Mouse (Mus musculus) stomach, postnatal 0 days (tissue): Measurements from ENCODE around the gene Ttc13. TPM values are rescaled to one million over a fixed set of nuclear protein-coding genes. Genes with fewer than 3 reads are reported as not detected.

Experiments used
- ATAC-seq: fragments of 200-750 bp; cut with Nextera tagmentation; 2 replicates; pipeline ENCODE4 v1.8.0; 2017; ENCODE audit not compliant: low FRiP score, low TSS enrichment
- DNase-seq: peaks from one replicate; pipeline ENCODE4 v3.0.0-alpha.2; 2016; ENCODE audit warnings: low spot score
- H3K27ac ChIP-seq: fragments of 300-500 bp; sonication (generic); replicated peaks from 2 replicates; pipeline ENCODE4 v1.5.1; 2014; ENCODE audit warnings: mild to moderate bottlenecking, control low read depth
- H3K27me3 ChIP-seq: fragments of 300-500 bp; sonication (generic); 2 replicates; pipeline ENCODE4 v1.6.1; 2014; ENCODE audit warnings: low read length; ENCODE audit not compliant: control insufficient read depth, insufficient read depth
- H3K36me3 ChIP-seq: fragments of 300-500 bp; sonication (generic); 2 replicates; pipeline ENCODE4 v1.6.1; 2014; ENCODE audit warnings: low read length, mixed read lengths; ENCODE audit not compliant: control insufficient read depth, insufficient read depth
- H3K4me1 ChIP-seq: fragments of 300-500 bp; sonication (generic); replicated peaks from 2 replicates; pipeline ENCODE4 v1.6.1; 2014; ENCODE audit warnings: antibody characterized with exemption; ENCODE audit not compliant: control insufficient read depth, insufficient read depth
- H3K4me2 ChIP-seq: fragments of 300-500 bp; sonication (generic); replicated peaks from 2 replicates; pipeline ENCODE4 v1.6.1; 2014; ENCODE audit warnings: low read depth, mild to moderate bottlenecking, control low read depth, moderate library complexity
- H3K4me3 ChIP-seq: fragments of 300-500 bp; sonication (generic); 2 replicates; pipeline ENCODE4 v1.5.1; 2014; ENCODE audit warnings: low read depth, low read length, control low read depth
- H3K9ac ChIP-seq: fragments of 300-500 bp; sonication (generic); 2 replicates; pipeline ENCODE4 v1.6.1; 2014; ENCODE audit warnings: mild to moderate bottlenecking, low read length, control low read depth, mixed read lengths
- H3K9me3 ChIP-seq: fragments of 300-500 bp; sonication (generic); 2 replicates; pipeline ENCODE4 v1.6.1; 2016; ENCODE audit warnings: low read length; ENCODE audit not compliant: control insufficient read depth
- CTCF ChIP-seq: IDR thresholded peaks from 2 replicates; pipeline ENCODE4 v1.5.1; 2016; ENCODE audit warnings: antibody characterized with exemption, low read depth, mild to moderate bottlenecking, moderate library complexity
- EP300 ChIP-seq: optimal IDR thresholded peaks from 2 replicates; pipeline ENCODE3; 2016; ENCODE audit warnings: antibody characterized with exemption
- WGBS: fragments of 180-500 bp; shearing (Covaris S2); extraction: QIAGEN DNeasy Blood & Tissue Kit; methylation state at CpG from one replicate; pipeline ENCODE4 v1.1.7; 2014; 5-methylcytosine and 5-hydroxymethylcytosine counted together
- polyA plus RNA-seq: library from polyadenylated mRNA; unstranded; fragments of >200 nt; fragmentation: Nextera tagmentation; extraction: Ambion mirVana; gene quantifications from 2 replicates; pipeline ENCODE4 v1.2.1, GENCODE M21; 2015

The Ttc13 gene
- polyA plus RNA-seq, 1 experiment from 2014 or later = 18.7 TPM

DNA sequence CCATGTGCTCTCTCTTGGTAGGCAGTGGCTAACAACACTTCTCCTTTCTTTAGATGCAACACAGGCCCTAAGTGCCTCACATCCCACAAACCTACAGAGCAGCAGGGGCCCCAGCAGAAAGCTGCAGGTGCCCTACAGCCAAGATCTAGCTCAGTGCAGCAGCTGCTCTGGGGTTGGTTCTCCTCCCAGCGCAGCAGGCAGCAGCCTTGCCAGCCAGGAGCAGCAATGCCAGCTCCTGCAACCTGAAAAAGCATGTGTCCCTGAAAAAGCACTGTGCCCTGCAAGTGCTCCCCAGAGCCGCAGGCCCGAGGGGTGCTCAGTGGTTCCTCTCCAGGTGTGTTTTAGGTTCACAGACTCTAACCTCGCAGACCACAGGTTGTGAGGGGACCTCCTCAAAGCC lies 45.1 kb downstream of the Ttc13 start:
- no peaks in the 10 kb centered on the region for H3K9me3 ChIP-seq
- no peak overlapping the region for H3K9ac ChIP-seq
- no peak for ATAC-seq
- H3K36me3 ChIP-seq = 0 out of 2 replicates have a peak, but pooled peaks cover 5% of the 10 kb centered on the region
- no peak overlapping the region for H3K4me2 ChIP-seq
- H3K4me3 ChIP-seq = no peak overlapping the region
- no peaks in the 10 kb centered on the region for H3K27me3 ChIP-seq
- TF ChIP-seq EP300 (no peak), CTCF (no peak)
- DNase-seq = no peak
- H3K4me1 ChIP-seq = no peaks in the 10 kb centered on the region
- WGBS = 98% methylated on average over 4 of the region's 4 CpGs
- no peak overlapping the region for H3K27ac ChIP-seq

- WGBS = 91% methylated on average over 2 of the region's 2 CpGs
- Histone ChIP-seq H3K9ac (no peak overlapping the region), H3K4me3 (no peak overlapping the region), H3K9me3 (no peaks in the 10 kb centered on the region), H3K27me3 (no peaks in the 10 kb centered on the region), H3K27ac (no peak overlapping the region), H3K4me1 (no peaks in the 10 kb centered on the region), H3K36me3 (no peaks in the 10 kb centered on the region), H3K4me2 (no peak overlapping the region)
- no peak for TF ChIP-seq CTCF
- TF ChIP-seq EP300 = no peak
- no peak for DNase-seq
- no peak for ATAC-seq
Observed at GRCm38 (mm10) chr8:124672345-124672744, 49.4 kb downstream of the Ttc13 start.

- WGBS = 73% methylated on average over 3 of the region's 3 CpGs
- Histone ChIP-seq H3K9ac (no peak overlapping the region), H3K36me3 (no peaks in the 10 kb centered on the region), H3K4me1 (no peaks in the 10 kb centered on the region), H3K27me3 (no peaks in the 10 kb centered on the region), H3K4me2 (no peak overlapping the region), H3K9me3 (no peaks in the 10 kb centered on the region), H3K4me3 (no peak overlapping the region), H3K27ac (no peak overlapping the region)
- ATAC-seq = no peak
- TF ChIP-seq EP300 (no peak), CTCF (no peak)
- no peak for DNase-seq
Observed at GRCm38 (mm10) chr8:124668798-124669197, 53.0 kb downstream of the Ttc13 start.

GRCm38 (mm10) chr8:124664414-124664813 lies 57.4 kb downstream of the Ttc13 start:
- no peak for ATAC-seq
- 54% methylated on average over 3 of the region's 3 CpGs for WGBS
- Histone ChIP-seq H3K9ac (no peak overlapping the region), H3K27ac (peak overlapping the region; percentile 59; the same call in 1 of the 2 replicates), H3K27me3 (no peaks in the 10 kb centered on the region), H3K4me1 (peaks cover 7% of the 10 kb centered on the region), H3K4me2 (no peak overlapping the region), H3K9me3 (no peaks in the 10 kb centered on the region), H3K36me3 (no peaks in the 10 kb centered on the region), H3K4me3 (no peak overlapping the region)
- DNase-seq = no peak
- TF ChIP-seq EP300 = no peak
- TF ChIP-seq CTCF = no peak

DNA sequence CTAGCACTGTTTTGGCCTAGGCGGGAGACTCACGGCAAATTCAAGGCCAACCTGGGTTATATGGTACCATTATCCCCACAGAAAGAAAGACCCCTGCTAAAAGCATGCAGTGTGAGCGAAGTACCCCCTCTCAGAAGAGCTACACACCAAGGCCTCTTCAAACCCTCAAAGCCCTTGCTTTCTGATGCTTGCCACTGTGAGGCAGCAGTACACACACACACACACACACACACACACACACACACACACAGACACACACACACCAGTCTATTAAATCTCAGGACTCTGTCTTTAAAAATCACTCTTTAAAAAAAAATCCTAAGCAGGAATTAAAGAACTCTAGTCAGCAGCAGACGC lies 57.9 kb downstream of the Ttc13 start:
- no peak for ATAC-seq

DNA sequence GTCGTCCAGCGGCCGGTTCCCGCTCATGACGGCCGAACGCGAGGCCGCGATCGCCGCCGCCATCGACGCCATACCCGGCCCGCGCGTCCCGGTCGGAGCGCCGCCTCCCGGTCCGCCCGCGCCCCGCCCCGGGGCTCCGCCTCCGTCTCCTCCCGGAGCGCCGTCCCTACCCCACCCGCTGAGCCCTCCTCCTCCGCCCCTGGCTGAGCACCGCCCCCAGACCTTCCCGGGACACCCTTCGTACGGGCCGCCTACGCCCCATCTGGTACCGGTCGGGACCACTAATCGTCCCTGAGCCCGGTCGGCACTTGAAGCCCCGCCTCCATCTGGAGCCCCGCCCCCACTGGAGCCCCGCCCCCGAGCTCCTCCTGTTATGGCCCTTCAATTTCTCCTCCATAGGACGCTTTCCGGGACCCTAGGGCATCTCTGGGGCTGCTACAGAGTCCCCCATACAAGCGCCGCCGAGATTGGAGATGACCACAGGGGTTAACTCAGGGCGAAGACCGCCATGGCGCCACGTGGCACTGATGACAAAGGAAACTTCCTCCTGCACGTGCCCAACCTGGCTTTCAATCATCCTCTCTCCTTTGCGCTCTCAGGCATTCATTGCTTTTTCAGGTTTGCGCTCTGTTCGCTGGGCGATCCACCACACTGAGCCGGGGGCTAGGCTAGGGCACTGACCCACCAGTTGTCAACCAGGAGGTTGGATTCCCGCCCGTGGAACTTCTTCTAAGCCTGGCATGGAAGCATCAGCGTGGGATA lies 58.5 kb downstream of the Ttc13 start, which contains the start of gene 2310022B05Rik:
Gene 2310022B05Rik (minus strand): TSS at position 258 of the 762 bp plus-strand sequence.
- H3K27me3 ChIP-seq = no peaks in the 10 kb centered on the region
- DNase-seq (peak; percentile 93), ATAC-seq (peak; percentile 95)
- TF ChIP-seq CTCF (peak; percentile 18; the same call in 1 of the 2 replicates), EP300 (no peak)
- H3K4me1 ChIP-seq = peaks cover 11% of the 10 kb centered on the region
- H3K4me2 ChIP-seq = peak within 1 kb of the TSS; percentile 77
- no peaks in the 10 kb centered on the region for H3K36me3 ChIP-seq
- H3K9me3 ChIP-seq = no peaks in the 10 kb centered on the region
- H3K4me3 ChIP-seq = peak within 1 kb of the TSS; percentile 86
- H3K27ac ChIP-seq = peak within 1 kb of the TSS; percentile 93
- peak within 1 kb of the TSS; percentile 94 for H3K9ac ChIP-seq
- 1% methylated on average over 61 of the region's 69 CpGs for WGBS

More for the DNA sequence above, 57.9 kb downstream of the Ttc13 start:
- DNase-seq = no peak
- peak overlapping the region; percentile 86; the same call in 1 of the 2 replicates for H3K4me3 ChIP-seq
- H3K27ac ChIP-seq = peak overlapping the region; percentile 93
- H3K27me3 ChIP-seq = no peaks in the 10 kb centered on the region
- H3K4me1 ChIP-seq = peaks cover 8% of the 10 kb centered on the region
- H3K4me2 ChIP-seq = peak overlapping the region; percentile 77
- no peaks in the 10 kb centered on the region for H3K36me3 ChIP-seq
- peak overlapping the region; percentile 94; the same call in 1 of the 2 replicates for H3K9ac ChIP-seq
- H3K9me3 ChIP-seq = no peaks in the 10 kb centered on the region
- 45% methylated on average over 4 of the region's 4 CpGs for WGBS
- TF ChIP-seq EP300 = no peak
- no peak for TF ChIP-seq CTCF
